Mouse (Mus musculus): Measurements from ENCODE around the gene Heatr3. TPM values are rescaled to one million over a fixed set of nuclear protein-coding genes. Genes with fewer than 3 reads are reported as not detected.
A peak's percentile ranks its signal among the peaks of the same experiment; 100 is the strongest.
"Not testable (repeated sequence)": the region's sequence is repeated elsewhere in the genome, so short reads cannot be mapped to it uniquely, and the experiment has no call there.

Heatr3 gene
- polyA plus RNA-seq, 1 experiment from 2014 or later = 33.4 TPM

DNA sequence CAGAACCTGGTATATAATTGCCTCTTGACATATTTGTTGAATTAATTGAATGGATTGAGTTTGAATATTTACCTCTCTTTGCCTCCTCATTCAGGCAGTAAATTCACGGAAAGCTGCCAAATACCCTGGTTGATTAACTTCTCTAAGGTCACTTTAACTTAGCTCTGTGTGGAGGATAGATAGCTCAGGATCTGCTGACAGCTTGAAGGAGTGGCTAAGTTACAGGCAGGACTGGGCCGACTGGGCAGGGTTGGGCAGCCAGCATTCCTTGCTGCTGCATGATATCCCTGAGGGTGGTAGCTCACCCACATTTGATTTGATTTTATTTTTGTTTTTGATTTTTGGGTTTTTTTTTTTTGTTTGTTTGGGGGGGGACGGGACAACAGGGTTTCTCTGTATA lies 59.7 kb downstream of the Heatr3 start:
- H3K36me3 ChIP-seq = peaks cover under 1% of the 10 kb centered on the region; the same call in 1 of the 2 replicates
- H3K9me3 ChIP-seq (replicated peaks) = no peaks in the 10 kb centered on the region
- no peak overlapping the region for H3K9ac ChIP-seq
- H3K4me1 ChIP-seq (replicated peaks) = peaks cover 37% of the 10 kb centered on the region
- no peak overlapping the region for H3K4me2 ChIP-seq
- ATAC-seq (ENCODE audit: low read depth) = no peak
- no peak overlapping the region for H3K27ac ChIP-seq
- H3K27me3 ChIP-seq = no peaks in the 10 kb centered on the region
- DNase-seq = no peak
- 34% methylated on average over 3 of the region's 3 CpGs for WGBS (ENCODE audit: insufficient replicate concordance)
- H3K4me3 ChIP-seq (replicated peaks) = no peak overlapping the region

DNA sequence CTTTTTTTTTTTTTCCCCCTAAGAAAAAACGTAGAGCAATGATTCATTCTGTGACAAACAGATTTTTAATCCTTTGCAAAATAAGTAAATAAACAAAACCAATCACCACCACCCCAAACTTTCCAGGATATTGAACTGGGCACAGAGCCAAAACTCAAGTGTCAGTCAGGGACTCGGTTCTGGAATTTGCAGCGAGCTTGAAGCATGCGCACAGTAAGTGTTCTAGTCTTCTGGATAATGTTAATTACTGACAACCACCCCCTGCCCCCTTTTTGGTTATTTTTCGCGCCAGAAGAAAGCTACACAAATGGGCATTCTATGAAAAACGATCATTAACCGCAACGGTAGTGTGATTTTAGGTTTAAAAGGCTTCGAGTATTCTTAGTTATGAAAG lies 60.9 kb downstream of the Heatr3 start:
- WGBS (ENCODE audit: insufficient replicate concordance) = under 1% methylated on average over 10 of the region's 10 CpGs
- Histone ChIP-seq H3K4me1 (replicated peaks) (peaks cover 49% of the 10 kb centered on the region), H3K9me3 (replicated peaks) (no peaks in the 10 kb centered on the region), H3K4me2 (peak overlapping the region; percentile 99), H3K36me3 (peaks cover 10% of the 10 kb centered on the region; the same call in 1 of the 2 replicates), H3K27me3 (no peaks in the 10 kb centered on the region), H3K4me3 (replicated peaks) (peak overlapping the region; percentile 96), H3K9ac (peak overlapping the region; percentile 94), H3K27ac (peak overlapping the region; percentile 93)
- DNase-seq (no peak), ATAC-seq (ENCODE audit: low read depth) (no peak)

DNA sequence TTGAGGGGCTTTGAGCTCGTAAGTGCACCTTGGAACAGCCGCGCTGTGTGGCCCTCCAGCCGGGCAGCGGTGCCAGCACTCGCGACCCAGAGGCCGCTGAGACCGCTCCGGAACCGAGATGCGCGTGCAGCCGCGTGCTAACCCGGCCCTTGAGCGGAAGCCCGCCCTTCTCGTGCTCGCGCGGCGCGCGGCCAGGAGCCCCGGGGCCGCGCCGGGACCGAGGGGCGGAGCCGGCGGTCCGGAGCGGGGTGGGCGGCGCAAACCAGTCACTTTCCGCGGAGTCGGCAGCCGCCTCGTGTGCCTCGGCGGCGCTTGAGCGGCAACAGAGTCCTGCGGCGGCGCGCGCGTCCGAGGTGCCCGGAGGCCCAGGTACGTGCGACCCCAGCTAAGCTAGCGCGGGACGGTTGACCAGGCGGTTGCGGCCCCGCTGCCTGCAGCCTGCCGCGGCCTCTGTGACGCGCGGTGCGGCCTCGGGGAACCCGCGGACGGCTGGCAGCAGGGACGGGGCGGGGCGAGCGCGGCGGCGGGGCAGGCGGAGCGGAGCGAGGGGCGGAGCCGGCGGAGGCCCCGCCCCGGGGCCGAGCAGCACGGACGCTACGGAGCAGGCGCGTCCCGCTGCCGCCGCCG lies 61.4 kb downstream of the Heatr3 start, which contains the start of gene Tent4b:
Tent4b (plus strand) TSS at position 269 of the 627 bp plus-strand sequence.
- H3K4me2 ChIP-seq = peak within 1 kb of the TSS; percentile 99
- peak; percentile 89 for DNase-seq
- peak within 1 kb of the TSS; percentile 93 for H3K27ac ChIP-seq
- H3K4me3 ChIP-seq (replicated peaks) = peak within 1 kb of the TSS; percentile 96
- no peaks in the 10 kb centered on the region for H3K27me3 ChIP-seq
- ATAC-seq (ENCODE audit: low read depth) = peak; percentile 93
- H3K4me1 ChIP-seq (replicated peaks) = peaks cover 54% of the 10 kb centered on the region
- peak within 1 kb of the TSS; percentile 94 for H3K9ac ChIP-seq
- under 1% methylated on average over 74 of the region's 97 CpGs for WGBS (ENCODE audit: insufficient replicate concordance)
- peaks cover 10% of the 10 kb centered on the region; the same call in 1 of the 2 replicates for H3K36me3 ChIP-seq
- no peaks in the 10 kb centered on the region for H3K9me3 ChIP-seq (replicated peaks)

DNA sequence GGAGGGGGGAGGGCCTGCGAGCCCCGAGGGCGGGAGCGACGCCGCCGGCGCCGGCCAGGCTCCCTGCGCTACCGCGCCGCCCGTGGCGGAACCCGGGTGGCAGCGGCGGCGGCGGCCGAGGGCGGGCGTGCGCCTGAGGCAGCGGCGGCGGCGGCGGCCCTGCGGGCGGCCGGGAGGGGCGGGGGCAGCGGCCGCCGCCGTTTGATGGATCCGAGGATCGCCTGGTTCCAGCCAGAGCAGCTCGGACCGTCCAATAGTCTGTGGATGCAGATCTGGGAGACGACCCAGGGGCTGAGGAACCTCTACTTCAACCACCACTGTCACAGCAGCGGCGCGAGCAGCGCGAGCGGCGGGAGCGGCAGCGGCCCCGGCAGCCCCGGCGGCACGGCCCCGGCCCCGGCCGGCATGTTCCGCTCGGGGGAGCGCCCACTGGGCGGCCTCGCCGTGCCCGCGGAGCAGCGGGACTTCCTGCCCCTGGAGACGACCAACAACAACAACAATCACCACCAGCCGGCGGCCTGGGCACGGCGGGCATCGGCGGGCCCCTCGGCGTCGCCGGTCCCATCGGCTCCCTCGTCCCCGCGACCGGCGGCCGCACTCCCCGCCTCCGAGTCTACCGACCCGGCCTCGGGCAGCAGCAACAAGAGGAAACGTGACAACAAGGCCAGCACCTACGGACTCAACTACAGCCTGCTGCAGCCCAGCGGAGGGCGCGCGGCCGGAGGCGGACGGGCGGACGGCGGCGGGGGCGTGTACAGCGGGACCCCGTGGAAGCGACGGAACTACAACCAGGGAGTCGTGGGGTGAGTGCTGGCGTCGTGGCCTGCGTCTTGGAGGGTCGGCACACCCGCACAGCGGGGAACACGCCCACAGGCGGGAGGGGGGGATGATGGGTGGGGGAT lies 62.3 kb downstream of the Heatr3 start:
- Histone ChIP-seq H3K4me1 (replicated peaks) (peaks cover 63% of the 10 kb centered on the region), H3K27me3 (no peaks in the 10 kb centered on the region), H3K27ac (peak overlapping the region; percentile 93), H3K36me3 (peaks cover 18% of the 10 kb centered on the region), H3K4me2 (peak overlapping the region; percentile 99), H3K4me3 (replicated peaks) (peak overlapping the region; percentile 96), H3K9ac (peak overlapping the region; percentile 94), H3K9me3 (replicated peaks) (no peaks in the 10 kb centered on the region)
- DNase-seq (peak; percentile 41), ATAC-seq (ENCODE audit: low read depth) (peak; percentile 65)
- WGBS (ENCODE audit: insufficient replicate concordance) = under 1% methylated on average over 96 of the region's 117 CpGs

DNA sequence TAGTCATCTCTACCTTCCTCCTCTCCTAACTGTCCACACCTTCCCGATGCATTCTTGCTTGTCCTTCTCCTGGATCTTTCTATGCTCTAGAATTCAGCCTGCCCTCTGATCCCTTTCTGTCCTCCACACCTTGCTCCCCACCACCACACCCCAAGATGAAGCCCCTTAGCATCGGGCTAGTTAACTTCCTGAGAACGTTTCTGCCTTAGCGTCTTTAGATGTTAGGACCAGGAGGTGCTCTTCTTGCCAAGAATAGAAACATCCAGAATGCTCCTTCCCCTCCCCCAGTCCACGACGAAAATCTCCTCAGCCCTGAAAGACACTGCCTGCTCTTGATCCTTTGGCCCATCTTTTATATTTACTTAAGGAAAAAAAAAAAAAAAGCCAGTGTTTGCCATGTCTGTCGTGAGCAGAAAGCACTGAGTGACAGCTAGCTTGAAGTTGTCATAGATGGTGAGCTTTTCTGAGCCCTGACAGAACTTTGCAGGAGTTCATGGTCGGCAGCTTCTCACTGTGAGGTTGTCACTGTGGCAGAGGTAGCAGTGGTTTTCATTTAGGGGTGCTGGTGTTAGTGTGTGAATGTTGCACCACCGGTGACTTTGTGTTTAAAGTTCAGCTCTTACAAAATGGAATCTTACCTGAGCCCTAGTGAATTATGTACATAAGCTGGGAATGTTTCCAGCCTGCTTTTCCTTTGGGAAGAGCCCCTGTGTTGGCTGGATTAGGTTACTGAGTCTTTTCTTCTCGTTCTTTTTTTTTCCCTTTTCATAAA lies 63.3 kb downstream of the Heatr3 start:
- no peak for DNase-seq
- WGBS (ENCODE audit: insufficient replicate concordance) = 23% methylated on average over 10 of the region's 10 CpGs
- Histone ChIP-seq H3K9ac (peak overlapping the region; percentile 94), H3K27me3 (no peaks in the 10 kb centered on the region), H3K4me2 (peak overlapping the region; percentile 99), H3K27ac (peak overlapping the region; percentile 93), H3K4me3 (replicated peaks) (peak overlapping the region; percentile 96), H3K4me1 (replicated peaks) (peaks cover 68% of the 10 kb centered on the region), H3K9me3 (replicated peaks) (no peaks in the 10 kb centered on the region), H3K36me3 (peaks cover 26% of the 10 kb centered on the region)
- no peak for ATAC-seq (ENCODE audit: low read depth)

DNA sequence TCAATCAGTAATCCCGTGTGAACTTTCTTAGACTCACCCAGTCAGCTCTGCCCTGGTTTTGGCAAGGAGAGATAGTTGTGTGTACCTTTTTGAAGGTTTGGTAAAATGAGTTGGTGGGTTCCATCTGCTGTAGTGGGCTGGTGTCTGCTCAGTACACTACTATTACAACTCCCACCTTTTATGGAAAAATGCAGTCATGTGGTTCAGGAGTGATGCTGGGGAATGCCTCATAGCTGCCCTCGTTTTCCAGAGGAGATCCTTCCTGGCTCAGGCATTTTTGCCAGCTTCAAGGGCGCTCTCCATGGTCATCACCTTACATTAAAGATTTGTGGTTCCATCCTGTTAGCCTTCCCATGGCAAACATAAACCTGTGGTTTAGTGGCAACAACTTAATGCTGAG lies 64.0 kb downstream of the Heatr3 start:
- H3K4me1 ChIP-seq (replicated peaks) = peaks cover 71% of the 10 kb centered on the region
- peaks cover 29% of the 10 kb centered on the region for H3K36me3 ChIP-seq
- no peaks in the 10 kb centered on the region for H3K9me3 ChIP-seq (replicated peaks)
- peak overlapping the region; percentile 99 for H3K4me2 ChIP-seq
- H3K4me3 ChIP-seq (replicated peaks) = peak overlapping the region; percentile 96
- no peak overlapping the region for H3K27ac ChIP-seq
- H3K27me3 ChIP-seq = no peaks in the 10 kb centered on the region
- 56% methylated on average over 3 of the region's 3 CpGs for WGBS (ENCODE audit: insufficient replicate concordance)
- DNase-seq (no peak), ATAC-seq (ENCODE audit: low read depth) (no peak)
- H3K9ac ChIP-seq = peak overlapping the region; percentile 94; the same call in 1 of the 2 replicates

DNA sequence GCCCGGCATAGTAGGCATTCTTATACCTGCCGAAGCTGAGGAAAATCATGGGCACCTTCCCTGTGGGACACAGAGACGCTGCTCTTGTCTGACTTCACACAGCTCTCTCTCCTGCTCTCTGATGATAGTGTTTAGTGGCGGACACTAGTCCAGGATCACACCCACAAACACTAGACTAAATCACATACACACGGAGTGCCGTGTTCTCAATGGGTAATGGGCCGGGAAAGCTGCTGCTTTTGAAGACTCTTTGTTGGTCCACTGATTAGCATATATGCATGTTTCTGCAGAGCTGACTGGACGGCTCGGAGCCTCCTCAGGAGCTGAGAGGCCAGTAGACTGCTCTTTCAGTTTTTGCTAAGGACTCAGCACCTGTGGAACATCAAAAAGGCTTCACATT lies 68.4 kb downstream of the Heatr3 start:
- Histone ChIP-seq H3K4me2 (no peak overlapping the region), H3K9ac (no peak overlapping the region), H3K4me1 (replicated peaks) (peaks cover 68% of the 10 kb centered on the region), H3K4me3 (replicated peaks) (no peak overlapping the region), H3K9me3 (replicated peaks) (no peaks in the 10 kb centered on the region), H3K27ac (no peak overlapping the region), H3K36me3 (peaks cover 33% of the 10 kb centered on the region), H3K27me3 (no peaks in the 10 kb centered on the region)
- DNase-seq (no peak), ATAC-seq (ENCODE audit: low read depth) (no peak)
- WGBS (ENCODE audit: insufficient replicate concordance) = 86% methylated on average over 9 of the region's 9 CpGs

DNA sequence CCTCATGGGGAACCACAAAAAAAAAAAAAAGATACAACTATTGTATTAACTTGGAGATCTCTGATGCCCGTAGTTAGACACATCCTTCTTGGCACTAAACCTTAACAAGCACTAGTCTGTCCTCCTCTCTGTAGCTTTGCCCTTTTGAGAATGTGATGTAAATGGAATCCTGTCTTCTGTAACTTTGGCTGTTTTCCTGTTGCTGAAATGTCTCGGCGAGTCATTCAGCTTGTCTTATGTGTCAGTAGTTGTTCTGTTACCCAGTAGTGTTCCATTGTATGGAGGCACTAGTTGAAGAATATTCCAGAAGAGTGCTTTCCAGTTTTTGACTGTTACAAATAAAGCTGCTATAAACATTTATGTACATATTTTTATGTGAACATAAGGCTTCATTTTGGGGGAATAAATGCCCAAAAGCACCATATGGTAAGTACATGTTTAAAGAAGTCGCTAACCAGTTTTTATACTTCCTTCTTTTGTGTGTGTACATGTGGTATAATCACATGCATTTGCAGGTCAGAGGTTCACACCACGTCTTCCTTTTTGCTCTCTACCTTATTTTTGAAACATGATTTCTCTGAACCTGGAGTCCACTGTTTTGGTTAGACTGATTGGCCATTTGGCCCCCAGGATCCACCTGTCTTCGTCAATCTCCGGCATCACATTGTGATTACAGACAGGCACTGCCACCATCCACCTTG lies 69.6 kb downstream of the Heatr3 start:
- Histone ChIP-seq H3K36me3 (peaks cover 33% of the 10 kb centered on the region), H3K9ac (no peak overlapping the region), H3K4me1 (replicated peaks) (peaks cover 55% of the 10 kb centered on the region), H3K9me3 (replicated peaks) (no peaks in the 10 kb centered on the region), H3K4me3 (replicated peaks) (no peak overlapping the region), H3K4me2 (no peak overlapping the region), H3K27me3 (no peaks in the 10 kb centered on the region), H3K27ac (no peak overlapping the region)
- 81% methylated on average over 7 of the region's 7 CpGs for WGBS (ENCODE audit: insufficient replicate concordance)
- no peak for DNase-seq
- no peak for ATAC-seq (ENCODE audit: low read depth)

DNA sequence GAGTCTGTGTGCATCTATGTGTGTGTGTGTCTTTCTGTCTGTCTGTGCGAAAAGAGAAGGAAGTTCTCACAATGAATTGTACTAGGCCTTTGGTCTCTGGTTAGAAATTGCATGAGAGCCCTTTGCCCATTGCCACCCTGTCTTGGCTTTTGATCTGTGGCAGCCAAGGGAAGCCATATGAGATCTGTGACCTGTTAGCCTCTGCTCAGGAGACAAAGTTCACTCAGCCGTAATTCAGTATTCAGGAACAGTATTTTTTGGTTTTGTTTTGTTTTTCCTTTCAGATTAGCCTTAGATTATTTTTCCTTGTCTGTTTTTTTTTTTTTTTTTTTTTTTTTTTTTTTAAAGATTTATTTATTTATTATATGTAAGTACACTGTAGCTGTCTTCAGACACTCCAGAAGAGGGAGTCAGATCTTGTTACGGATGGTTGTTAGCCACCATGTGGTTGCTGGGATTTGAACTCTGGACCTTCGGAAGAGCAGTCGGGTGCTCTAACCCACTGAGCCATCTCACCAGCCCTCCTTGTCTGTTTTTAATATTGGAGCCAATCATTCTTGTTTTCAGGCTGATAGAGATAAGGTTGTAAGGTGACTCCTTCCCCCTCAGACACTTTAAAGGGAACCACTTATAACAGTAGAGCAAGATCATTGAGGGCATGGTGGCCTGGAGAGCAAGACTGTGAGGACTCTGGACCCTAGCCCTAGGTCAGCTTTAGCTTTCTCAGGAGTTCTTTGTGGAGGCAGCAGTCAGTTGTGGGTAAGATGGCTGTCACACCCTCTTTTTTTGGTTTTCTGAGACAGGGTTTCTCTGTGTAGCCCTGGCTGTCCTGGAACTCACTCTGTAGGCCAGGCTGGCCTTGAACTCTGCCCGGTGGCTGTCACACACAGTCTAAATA lies 72.5 kb downstream of the Heatr3 start:
- peaks cover 13% of the 10 kb centered on the region for H3K36me3 ChIP-seq
- not testable (repeated sequence) for H3K9me3 ChIP-seq (replicated peaks); H3K27me3 ChIP-seq; DNase-seq; H3K4me2 ChIP-seq; H3K9ac ChIP-seq; H3K4me3 ChIP-seq (replicated peaks)
- peak; percentile 51 for ATAC-seq (ENCODE audit: low read depth)
- peak overlapping the region; percentile 45 for H3K27ac ChIP-seq
- peaks cover 34% of the 10 kb centered on the region for H3K4me1 ChIP-seq (replicated peaks)
- WGBS (ENCODE audit: insufficient replicate concordance) = 69% methylated on average over 6 of the region's 6 CpGs

DNA sequence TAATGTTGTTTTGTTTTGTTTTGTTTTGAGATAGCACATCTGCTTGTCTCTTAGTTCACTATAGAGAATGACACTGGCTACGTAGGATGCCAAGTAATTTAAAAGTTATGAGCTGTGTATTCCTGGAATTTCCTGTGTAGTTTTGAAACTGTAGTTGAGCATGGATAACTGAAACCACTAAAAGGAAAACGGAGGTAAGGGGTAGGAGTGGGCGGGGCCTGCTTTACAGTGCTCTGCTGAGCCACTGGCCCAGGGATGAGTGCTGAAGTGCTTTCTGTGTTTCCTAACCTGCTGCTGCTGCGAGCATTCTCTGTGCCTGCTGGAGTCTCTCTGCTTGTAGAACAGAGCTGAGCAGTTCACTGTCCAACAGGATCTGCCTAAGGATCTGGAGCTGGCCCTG lies 83.7 kb downstream of the Heatr3 start:
- H3K4me3 ChIP-seq (replicated peaks) = no peak overlapping the region
- peaks cover 22% of the 10 kb centered on the region for H3K4me1 ChIP-seq (replicated peaks)
- H3K9me3 ChIP-seq (replicated peaks) = no peaks in the 10 kb centered on the region
- no peaks in the 10 kb centered on the region for H3K27me3 ChIP-seq
- 54% methylated on average over 4 of the region's 4 CpGs for WGBS (ENCODE audit: insufficient replicate concordance)
- DNase-seq = no peak
- H3K9ac ChIP-seq = no peak overlapping the region
- H3K27ac ChIP-seq = no peak overlapping the region
- no peak overlapping the region for H3K4me2 ChIP-seq
- H3K36me3 ChIP-seq = peaks cover 11% of the 10 kb centered on the region
- ATAC-seq (ENCODE audit: low read depth) = no peak
